Mouse (Mus musculus): ENCODE measurements at regions not wholly inside any gene's neighbourhood (a gene's known extent, or its start where the extent isn't known, plus 50 kb on each side); places are given as distances from the start of the nearest gene placed in this dataset.

DNA sequence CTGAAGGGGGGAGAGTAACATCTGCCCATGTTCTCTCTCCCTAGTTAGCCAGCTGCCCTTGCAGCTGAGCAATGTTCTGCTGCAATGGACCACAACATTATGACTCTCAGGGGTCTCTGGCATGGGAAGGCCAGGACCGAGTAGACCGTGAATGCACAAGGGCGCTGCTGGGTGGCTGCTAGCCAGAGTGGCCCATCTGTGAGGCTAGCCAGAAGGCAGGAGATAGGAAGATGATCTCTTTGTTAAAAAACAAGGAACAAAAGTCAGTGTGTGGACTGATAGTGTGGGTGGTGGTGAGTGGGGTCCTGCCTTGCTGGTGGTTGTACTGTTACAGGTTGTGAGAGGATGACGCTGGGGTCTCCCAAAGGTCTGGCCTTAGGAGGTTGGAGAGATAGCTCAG is 174.6 kb upstream of the Nxpe4 start:
- no peak for DNase-seq
- TF ChIP-seq POLR2A (IDR thresholded peaks at IDR 0.05; ENCODE audit: borderline replicate concordance, insufficient read depth, low read length) = no peak
- no peak for TF ChIP-seq CTCF (IDR thresholded peaks at IDR 0.05; ENCODE audit: borderline replicate concordance, insufficient read depth, low read depth, low read length)
- Histone ChIP-seq H3K27me3 (ENCODE audit: control insufficient read depth, insufficient read depth, low read length) (no peaks in the 10 kb centered on the region), H3K27ac (ENCODE audit: insufficient read depth, low read length) (no peak overlapping the region), H3K4me3 (replicated peaks; ENCODE audit: insufficient read depth, low read depth, low read length) (no peak overlapping the region), H3K4me1 (ENCODE audit: control insufficient read depth, insufficient read depth, low read length) (no peaks in the 10 kb centered on the region)
- WGBS = 38% methylated on average over 4 of the region's 4 CpGs

DNA sequence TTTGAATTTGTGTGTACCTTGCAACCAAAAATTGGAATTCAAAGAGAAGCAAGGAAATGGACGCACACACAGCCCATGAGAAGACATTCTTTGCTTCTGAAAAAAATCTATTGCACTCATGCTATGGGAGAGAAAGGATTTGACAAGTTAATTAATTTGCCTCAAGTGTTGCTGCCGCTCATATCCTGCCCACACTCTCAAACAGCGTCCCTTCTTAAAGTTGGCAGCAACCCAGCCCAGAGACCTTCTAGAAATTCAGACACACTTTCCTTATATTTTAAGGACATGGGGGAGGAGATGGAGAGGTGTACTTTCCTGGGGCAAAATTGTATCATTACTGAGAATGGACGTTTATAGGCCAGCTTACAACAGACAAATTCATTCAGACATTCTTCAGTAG is 167.2 kb upstream of the Nxpe4 start:
- H3K27me3 ChIP-seq (ENCODE audit: control insufficient read depth, insufficient read depth, low read length) = no peaks in the 10 kb centered on the region
- DNase-seq = no peak
- TF ChIP-seq POLR2A (IDR thresholded peaks at IDR 0.05; ENCODE audit: borderline replicate concordance, insufficient read depth, low read length) (no peak), CTCF (IDR thresholded peaks at IDR 0.05; ENCODE audit: borderline replicate concordance, insufficient read depth, low read depth, low read length) (no peak)
- WGBS = 43% methylated on average over 4 of the region's 4 CpGs
- no peak overlapping the region for H3K27ac ChIP-seq (ENCODE audit: insufficient read depth, low read length)
- H3K4me1 ChIP-seq (ENCODE audit: control insufficient read depth, insufficient read depth, low read length) = no peaks in the 10 kb centered on the region
- no peak overlapping the region for H3K4me3 ChIP-seq (replicated peaks; ENCODE audit: insufficient read depth, low read depth, low read length)

DNA sequence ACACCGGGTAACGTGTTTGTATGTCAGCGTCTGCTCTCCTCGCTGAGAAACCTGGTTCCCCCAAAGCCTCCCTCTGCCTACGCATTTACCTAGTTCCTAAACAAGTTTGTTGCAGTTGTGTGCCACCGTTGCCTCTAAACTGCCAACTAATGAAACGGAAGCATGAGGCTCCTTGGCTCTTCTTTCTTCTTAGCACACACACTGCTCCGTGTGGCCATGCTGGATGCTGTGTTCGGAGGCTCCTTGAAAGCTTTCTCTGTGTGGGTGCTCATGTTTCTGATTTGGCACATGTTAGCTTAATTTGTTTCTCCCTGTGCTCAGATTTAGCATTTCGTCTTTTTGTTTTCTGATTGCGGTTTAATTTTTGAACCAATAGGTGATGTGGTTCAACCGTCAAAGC is 162.2 kb upstream of the Nxpe4 start:
- DNase-seq = no peak

DNA sequence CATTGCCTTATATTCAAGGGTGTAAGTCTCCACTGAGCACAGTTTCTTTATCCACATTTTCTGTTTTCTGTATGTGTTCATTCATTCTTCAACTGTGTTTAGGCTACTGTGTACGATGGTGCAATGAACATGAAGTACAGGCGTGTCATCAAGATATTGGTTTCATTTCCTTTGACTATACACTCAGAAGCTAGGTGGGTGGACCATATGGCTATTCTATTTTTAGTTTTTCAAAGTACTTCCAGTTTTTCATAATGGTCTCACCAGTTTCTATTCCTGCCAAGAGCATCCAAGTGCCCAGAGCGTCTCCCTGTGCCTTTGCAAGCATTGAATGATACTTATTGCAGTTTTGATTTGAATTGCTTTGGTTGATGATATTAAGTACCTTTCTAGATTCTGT is 132.8 kb upstream of the Nxpe4 start:
- Histone ChIP-seq H3K27me3 (ENCODE audit: control insufficient read depth, insufficient read depth, low read length) (no peaks in the 10 kb centered on the region), H3K27ac (ENCODE audit: insufficient read depth, low read length) (no peak overlapping the region), H3K4me3 (replicated peaks; ENCODE audit: insufficient read depth, low read depth, low read length) (no peak overlapping the region), H3K4me1 (ENCODE audit: control insufficient read depth, insufficient read depth, low read length) (peaks cover 2% of the 10 kb centered on the region; the same call in 1 of the 2 replicates)
- DNase-seq = peak in 1 of 2 experiments; percentile 48
- TF ChIP-seq POLR2A (IDR thresholded peaks at IDR 0.05; ENCODE audit: borderline replicate concordance, insufficient read depth, low read length) (no peak), CTCF (IDR thresholded peaks at IDR 0.05; ENCODE audit: borderline replicate concordance, insufficient read depth, low read depth, low read length) (no peak)
- 18% methylated on average over 3 of the region's 3 CpGs for WGBS

More for the DNA sequence above, 162.2 kb upstream of the Nxpe4 start:
- 82% methylated on average over 12 of the region's 12 CpGs for WGBS
- Histone ChIP-seq H3K4me1 (ENCODE audit: control insufficient read depth, insufficient read depth, low read length) (no peaks in the 10 kb centered on the region), H3K27me3 (ENCODE audit: control insufficient read depth, insufficient read depth, low read length) (no peaks in the 10 kb centered on the region), H3K4me3 (replicated peaks; ENCODE audit: insufficient read depth, low read depth, low read length) (no peak overlapping the region), H3K27ac (ENCODE audit: insufficient read depth, low read length) (no peak overlapping the region)
- TF ChIP-seq POLR2A (IDR thresholded peaks at IDR 0.05; ENCODE audit: borderline replicate concordance, insufficient read depth, low read length) = no peak
- no peak for TF ChIP-seq CTCF (IDR thresholded peaks at IDR 0.05; ENCODE audit: borderline replicate concordance, insufficient read depth, low read depth, low read length)

DNA sequence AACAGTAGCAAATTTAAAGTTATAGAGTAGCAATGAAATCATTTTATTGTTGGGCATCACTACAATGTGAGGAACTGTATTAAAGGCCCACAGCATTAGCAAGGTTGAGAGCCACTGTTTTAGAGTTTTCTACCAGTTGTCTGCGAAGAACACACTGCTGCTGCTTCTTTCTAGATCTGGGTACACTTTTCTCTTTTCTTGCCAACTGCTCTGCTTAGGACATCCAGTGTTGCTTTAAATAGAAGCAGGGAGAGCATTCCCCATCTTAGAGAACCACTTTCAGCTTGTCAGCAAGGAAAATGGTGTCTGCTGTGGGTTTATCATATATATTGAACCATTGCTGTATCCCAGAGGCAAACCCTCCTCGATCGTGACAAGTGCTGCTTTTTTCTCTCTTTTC is 131.0 kb upstream of the Nxpe4 start:
- WGBS = 86% methylated on average over 3 of the region's 3 CpGs
- Histone ChIP-seq H3K27ac (ENCODE audit: insufficient read depth, low read length) (no peak overlapping the region), H3K4me1 (ENCODE audit: control insufficient read depth, insufficient read depth, low read length) (peaks cover 2% of the 10 kb centered on the region; the same call in 1 of the 2 replicates), H3K4me3 (replicated peaks; ENCODE audit: insufficient read depth, low read depth, low read length) (no peak overlapping the region), H3K27me3 (ENCODE audit: control insufficient read depth, insufficient read depth, low read length) (no peaks in the 10 kb centered on the region)
- no peak for TF ChIP-seq CTCF (IDR thresholded peaks at IDR 0.05; ENCODE audit: borderline replicate concordance, insufficient read depth, low read depth, low read length)
- TF ChIP-seq POLR2A (IDR thresholded peaks at IDR 0.05; ENCODE audit: borderline replicate concordance, insufficient read depth, low read length) = no peak
- no peak for DNase-seq

DNA sequence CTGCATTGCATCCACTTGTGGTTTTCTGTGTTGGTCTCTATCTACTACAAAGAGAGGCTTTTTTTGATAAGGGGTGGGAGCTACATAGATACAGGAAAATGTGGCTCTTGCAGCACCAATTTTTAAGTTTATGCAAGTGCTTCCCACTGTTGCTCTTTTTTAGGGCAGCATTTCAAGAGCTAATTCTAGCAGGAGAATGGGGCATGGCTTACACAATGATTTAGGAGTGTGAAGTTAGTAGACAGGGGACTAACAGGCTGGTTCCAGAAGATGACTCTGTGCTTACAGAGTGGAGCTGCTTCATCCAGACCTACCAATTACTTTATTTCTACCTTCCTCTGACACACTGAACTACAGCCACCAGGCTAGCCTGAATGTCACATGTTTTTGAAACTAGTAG is 125.9 kb upstream of the Nxpe4 start:
- Histone ChIP-seq H3K4me3 (replicated peaks; ENCODE audit: insufficient read depth, low read depth, low read length) (no peak overlapping the region), H3K4me1 (ENCODE audit: control insufficient read depth, insufficient read depth, low read length) (no peaks in the 10 kb centered on the region), H3K27ac (ENCODE audit: insufficient read depth, low read length) (no peak overlapping the region), H3K27me3 (ENCODE audit: control insufficient read depth, insufficient read depth, low read length) (no peaks in the 10 kb centered on the region)
- no peak for DNase-seq
- TF ChIP-seq POLR2A (IDR thresholded peaks at IDR 0.05; ENCODE audit: borderline replicate concordance, insufficient read depth, low read length) (no peak), CTCF (IDR thresholded peaks at IDR 0.05; ENCODE audit: borderline replicate concordance, insufficient read depth, low read depth, low read length) (no peak)

DNA sequence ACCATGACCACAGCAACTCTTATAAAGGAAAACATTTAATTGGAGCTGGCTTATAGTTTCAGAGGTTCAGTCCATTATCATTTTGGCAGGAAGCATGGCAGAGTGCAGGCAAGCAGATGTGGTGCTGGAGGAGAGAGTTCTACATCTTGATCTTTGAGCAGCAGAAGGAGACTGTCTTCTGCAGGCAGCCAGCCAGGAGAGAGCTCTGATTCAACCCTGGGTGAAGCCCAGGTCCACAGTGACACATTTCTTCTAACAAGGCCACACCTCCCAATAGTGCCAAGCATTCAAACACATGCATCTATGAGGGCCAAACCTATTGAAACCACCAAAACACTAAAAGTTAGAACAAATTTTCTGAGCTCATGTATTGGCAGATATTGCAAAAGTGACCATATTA is 117.0 kb upstream of the Nxpe4 start:
- no peaks in the 10 kb centered on the region for H3K4me1 ChIP-seq (ENCODE audit: control insufficient read depth, insufficient read depth, low read length)
- DNase-seq = no peak
- no peak overlapping the region for H3K4me3 ChIP-seq (replicated peaks; ENCODE audit: insufficient read depth, low read depth, low read length)
- TF ChIP-seq POLR2A (IDR thresholded peaks at IDR 0.05; ENCODE audit: borderline replicate concordance, insufficient read depth, low read length) (no peak), CTCF (IDR thresholded peaks at IDR 0.05; ENCODE audit: borderline replicate concordance, insufficient read depth, low read depth, low read length) (no peak)
- H3K27ac ChIP-seq (ENCODE audit: insufficient read depth, low read length) = no peak overlapping the region
- H3K27me3 ChIP-seq (ENCODE audit: control insufficient read depth, insufficient read depth, low read length) = no peaks in the 10 kb centered on the region

DNA sequence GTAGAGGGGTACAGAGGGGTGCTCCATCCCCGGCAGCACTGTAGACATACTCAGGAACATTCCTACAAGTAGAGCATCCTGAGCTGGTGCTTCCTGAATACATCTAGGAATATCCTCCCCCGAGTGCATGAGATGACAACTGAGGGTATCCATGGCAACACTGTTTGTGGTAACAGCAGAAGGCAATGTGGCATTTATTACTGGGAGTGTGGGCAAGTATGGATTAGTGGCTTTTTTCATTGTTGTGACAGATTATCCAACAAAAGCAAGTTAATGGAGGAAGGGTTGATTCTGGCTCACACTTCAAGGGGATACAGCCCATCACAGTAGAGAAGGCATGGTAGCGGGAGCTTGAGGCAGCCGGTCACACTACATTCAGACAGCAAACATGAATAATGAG is 114.0 kb upstream of the Nxpe4 start:
- Histone ChIP-seq H3K4me1 (ENCODE audit: control insufficient read depth, insufficient read depth, low read length) (no peaks in the 10 kb centered on the region), H3K27ac (ENCODE audit: insufficient read depth, low read length) (no peak overlapping the region), H3K4me3 (replicated peaks; ENCODE audit: insufficient read depth, low read depth, low read length) (no peak overlapping the region), H3K27me3 (ENCODE audit: control insufficient read depth, insufficient read depth, low read length) (no peaks in the 10 kb centered on the region)
- DNase-seq = no peak
- TF ChIP-seq POLR2A (IDR thresholded peaks at IDR 0.05; ENCODE audit: borderline replicate concordance, insufficient read depth, low read length) (no peak), CTCF (IDR thresholded peaks at IDR 0.05; ENCODE audit: borderline replicate concordance, insufficient read depth, low read depth, low read length) (no peak)
- 62% methylated on average over 4 of the region's 4 CpGs for WGBS

All from cerebellum, adult 2 months (tissue).